Mouse (Mus musculus) T-helper 1 cell (primary cell): ENCODE measurements around the gene Nr6a1.

Experiments
- in situ Hi-C: fragments of 300-600 bp; cut with MboI, MseI; formaldehyde crosslinking; loops from one replicate; pipeline ENCODE4 v1.15.1; 2025; ENCODE audit warnings: high pct_unique_total_duplicates

Nr6a1 gene

GRCm38 (mm10) chr2:38927115-38927979, at the start of gene Nr6a1:
Gene Nr6a1 (minus strand): TSS chr2:38927688.
- in situ Hi-C loops = loop anchor here (25.0 kb wide), 1 partner anchor 1490 kb away; the partner anchor contains the start of genes Rabgap1, Zbtb26 and Zbtb6

- in situ Hi-C loops = no loop called here
These were observed 48.7 kb upstream of the Nr6a1 start for GRCm38 (mm10) chr2:38975941-38976805.

GRCm38 (mm10) chr2:38975181-38975580, 47.7 kb upstream of the Nr6a1 start:
- in situ Hi-C loops = no loop called here

- in situ Hi-C loops = no loop called here
These were observed 46.7 kb upstream of the Nr6a1 start for GRCm38 (mm10) chr2:38974171-38974570.

- in situ Hi-C loops = no loop called here
These were observed 46.2 kb upstream of the Nr6a1 start for GRCm38 (mm10) chr2:38973701-38974100.

GRCm38 (mm10) chr2:38973223-38973622, 45.7 kb upstream of the Nr6a1 start:
- in situ Hi-C loops = no loop called here

GRCm38 (mm10) chr2:38970057-38970456, 42.6 kb upstream of the Nr6a1 start:
- in situ Hi-C loops = no loop called here

GRCm38 (mm10) chr2:38969650-38970049, 42.2 kb upstream of the Nr6a1 start:
- in situ Hi-C loops = no loop called here

- in situ Hi-C loops = no loop called here
These were observed 36.7 kb upstream of the Nr6a1 start for GRCm38 (mm10) chr2:38964198-38964597.

GRCm38 (mm10) chr2:38957671-38958223, 30.3 kb upstream of the Nr6a1 start:
- in situ Hi-C loops = no loop called here

GRCm38 (mm10) chr2:38956062-38956461, 28.6 kb upstream of the Nr6a1 start:
- in situ Hi-C loops = no loop called here

- in situ Hi-C loops = no loop called here
These were observed 25.8 kb upstream of the Nr6a1 start for GRCm38 (mm10) chr2:38953152-38953883.

- in situ Hi-C loops = no loop called here
These were observed 22.8 kb upstream of the Nr6a1 start for GRCm38 (mm10) chr2:38950281-38950719.

GRCm38 (mm10) chr2:38947566-38947965, 20.1 kb upstream of the Nr6a1 start:
- in situ Hi-C loops = loop anchor here (25.0 kb wide), 1 partner anchor 1510 kb away; the partner anchor contains the start of genes Rabgap1, Zbtb26 and Zbtb6

- in situ Hi-C loops = loop anchor here (25.0 kb wide), 1 partner anchor 1507 kb away; the partner anchor contains the start of genes Rabgap1, Zbtb26 and Zbtb6
These were observed 17.1 kb upstream of the Nr6a1 start for GRCm38 (mm10) chr2:38944460-38945161.

GRCm38 (mm10) chr2:38943977-38944376, 16.5 kb upstream of the Nr6a1 start:
- in situ Hi-C loops = loop anchor here (25.0 kb wide), 1 partner anchor 1507 kb away; the partner anchor contains the start of genes Rabgap1, Zbtb26 and Zbtb6

- in situ Hi-C loops = loop anchor here (25.0 kb wide), 1 partner anchor 1506 kb away; the partner anchor contains the start of genes Rabgap1, Zbtb26 and Zbtb6
These were observed 15.7 kb upstream of the Nr6a1 start for GRCm38 (mm10) chr2:38943161-38943560.

- in situ Hi-C loops = loop anchor here (25.0 kb wide), 1 partner anchor 1505 kb away; the partner anchor contains the start of genes Rabgap1, Zbtb26 and Zbtb6
These were observed 14.4 kb upstream of the Nr6a1 start for GRCm38 (mm10) chr2:38941898-38942297.

GRCm38 (mm10) chr2:38941426-38941825, 13.9 kb upstream of the Nr6a1 start:
- in situ Hi-C loops = loop anchor here (25.0 kb wide), 1 partner anchor 1504 kb away; the partner anchor contains the start of genes Rabgap1, Zbtb26 and Zbtb6

- in situ Hi-C loops = loop anchor here (10.0 to 25.0 kb wide), 2 partner anchors 126 to 1502 kb away; partner anchors contain the start of genes Golga1, Rabgap1, Zbtb26 and Zbtb6
These were observed 11.6 kb upstream of the Nr6a1 start for GRCm38 (mm10) chr2:38939047-38939446.
